Mouse (Mus musculus) MEL (cell line): ENCODE results near the gene St6galnac3. TPM values are rescaled to one million over a fixed set of nuclear protein-coding genes. Genes with fewer than 3 reads are reported as not detected.

Experiments
- DNase-seq: peaks from one replicate; pipeline ENCODE4 v3.0.0; 2011; ENCODE audit warnings: low read depth, low spot score
- H3K27ac ChIP-seq: 2 replicates; pipeline ENCODE4 v1.5.1; 2012; ENCODE audit warnings: low read depth, mild to moderate bottlenecking, control low read depth, low read length, moderate library complexity; ENCODE audit not compliant: control insufficient read depth
- H3K27me3 ChIP-seq, 2 experiments: fragments of 150-350 bp in 1 of 2; sonication (generic) in 1 of 2; 2 replicates each; pipeline ENCODE4 v1.6.1; 2012; ENCODE audit warnings: low read length in 2 of 2, mild to moderate bottlenecking in 2 of 2, improper control_type of control experiment in 1 of 2, moderate library complexity in 1 of 2; ENCODE audit not compliant: insufficient read depth in 2 of 2, control insufficient read depth in 1 of 2
- H3K36me3 ChIP-seq, 2 experiments: 2 replicates each; pipeline ENCODE4 v1.6.1; 2012 to 2014; ENCODE audit warnings: low read length in 2 of 2, improper control_type of control experiment in 1 of 2, inconsistent platforms in 1 of 2, mild to moderate bottlenecking in 1 of 2; ENCODE audit not compliant: insufficient read depth in 2 of 2, control insufficient read depth in 1 of 2
- H3K4me1 ChIP-seq, 2 experiments: fragments of 150-350 bp in 1 of 2; sonication (generic) in 1 of 2; 2 replicates each; pipeline ENCODE4 v1.6.1; 2012; ENCODE audit warnings: low read length in 2 of 2, improper control_type of control experiment in 1 of 2, mild to moderate bottlenecking in 1 of 2; ENCODE audit not compliant: insufficient read depth in 2 of 2, control insufficient read depth in 1 of 2
- H3K4me3 ChIP-seq, 2 experiments: fragments of 150-350 bp in 1 of 2; sonication (generic) in 1 of 2; 2 replicates each; pipeline ENCODE4 v1.5.1; 2012; ENCODE audit warnings: low read depth in 2 of 2, low read length in 2 of 2, mild to moderate bottlenecking in 2 of 2, moderate library complexity in 2 of 2, control low read depth in 1 of 2, improper control_type of control experiment in 1 of 2; ENCODE audit not compliant: control insufficient read depth in 1 of 2, insufficient read depth in 1 of 2
- H3K79me2 ChIP-seq: 2 replicates; pipeline ENCODE4 v1.6.1; 2012; ENCODE audit warnings: mild to moderate bottlenecking, low read length, moderate library complexity; ENCODE audit not compliant: control insufficient read depth, poor library complexity, insufficient read depth
- H3K9ac ChIP-seq: 2 replicates; pipeline ENCODE4 v1.6.1; 2012; ENCODE audit warnings: low read depth, mild to moderate bottlenecking, control low read depth, low read length, moderate library complexity; ENCODE audit not compliant: control insufficient read depth, poor library complexity, severe bottlenecking
- H3K9me3 ChIP-seq: fragments of 150-350 bp; sonication (generic); replicated peaks from 2 replicates; pipeline ENCODE4 v1.6.1; 2012; ENCODE audit warnings: mild to moderate bottlenecking, low read length, improper control_type of control experiment, moderate library complexity; ENCODE audit not compliant: insufficient read depth
- BHLHE40 ChIP-seq: IDR thresholded peaks from 2 replicates; pipeline ENCODE4 v1.6.1; 2012; ENCODE audit warnings: low read depth, mild to moderate bottlenecking, inconsistent platforms, low read length, improper control_type of control experiment, borderline replicate concordance
- CHD1 ChIP-seq: IDR thresholded peaks from 2 replicates; pipeline ENCODE4 v1.6.1; 2012; ENCODE audit warnings: low read depth, mild to moderate bottlenecking, inconsistent platforms, low read length, improper control_type of control experiment
- E2F4 ChIP-seq: IDR thresholded peaks from 2 replicates; pipeline ENCODE4 v1.6.1; 2011; ENCODE audit warnings: low read depth, low read length, improper control_type of control experiment, borderline replicate concordance
- EP300 ChIP-seq, 2 experiments: IDR thresholded peaks; 2 replicates each; pipeline ENCODE4 v1.6.1; 2011; ENCODE audit warnings: improper control_type of control experiment in 2 of 2, low read length in 2 of 2, low read depth in 1 of 2, mild to moderate bottlenecking in 1 of 2
- MAFK ChIP-seq: IDR thresholded peaks from 2 replicates; pipeline ENCODE4 v1.6.1; 2011; ENCODE audit warnings: low read depth, mild to moderate bottlenecking, low read length, improper control_type of control experiment, borderline replicate concordance
- MAX ChIP-seq: IDR thresholded peaks from 2 replicates; pipeline ENCODE4 v1.6.1; 2011; ENCODE audit warnings: low read length, improper control_type of control experiment
- MEF2A ChIP-seq: IDR thresholded peaks from 2 replicates; pipeline ENCODE4 v1.6.1; 2014; ENCODE audit warnings: low read depth, mild to moderate bottlenecking, inconsistent platforms, low read length, improper control_type of control experiment; ENCODE audit not compliant: poor library complexity, insufficient replicate concordance, severe bottlenecking; ENCODE audit errors: extremely low read depth
- MXI1 ChIP-seq: IDR thresholded peaks from 2 replicates; pipeline ENCODE4 v1.6.1; 2011; ENCODE audit warnings: mild to moderate bottlenecking, low read depth, low read length, improper control_type of control experiment
- MYB ChIP-seq: IDR thresholded peaks from 2 replicates; pipeline ENCODE4 v1.6.1; 2011; ENCODE audit warnings: mild to moderate bottlenecking, low read depth, low read length, improper control_type of control experiment
- MYC ChIP-seq: IDR thresholded peaks from 2 replicates; pipeline ENCODE4 v1.6.1; 2011; ENCODE audit warnings: low read depth, mild to moderate bottlenecking, low read length, improper control_type of control experiment, moderate library complexity
- POLR2A ChIP-seq, 2 experiments: IDR thresholded peaks; 2 replicates each; pipeline ENCODE4 v1.6.1; 2011 to 2012; ENCODE audit warnings: low read length in 2 of 2, mild to moderate bottlenecking in 2 of 2, control low read depth in 1 of 2, improper control_type of control experiment in 1 of 2, low read depth in 1 of 2, moderate library complexity in 1 of 2; ENCODE audit not compliant: control insufficient read depth in 1 of 2, insufficient read depth in 1 of 2, poor library complexity in 1 of 2
- POLR2AphosphoS2 ChIP-seq: IDR thresholded peaks from 2 replicates; pipeline ENCODE4 v1.6.1; 2011; ENCODE audit warnings: low read length, improper control_type of control experiment
- RCOR1 ChIP-seq: IDR thresholded peaks from 2 replicates; pipeline ENCODE4 v1.6.1; 2012; ENCODE audit warnings: low read depth, mild to moderate bottlenecking, inconsistent platforms, low read length, improper control_type of control experiment
- SMC3 ChIP-seq: IDR thresholded peaks from 2 replicates; pipeline ENCODE4 v1.6.1; 2011; ENCODE audit warnings: low read depth, low read length, improper control_type of control experiment
- TAL1 ChIP-seq: IDR thresholded peaks from 2 replicates; pipeline ENCODE4 v1.6.1; 2012; ENCODE audit warnings: mild to moderate bottlenecking, inconsistent platforms, low read length, moderate library complexity, mixed read lengths
- TBP ChIP-seq: IDR thresholded peaks from 2 replicates; pipeline ENCODE4 v1.8.0; 2011; ENCODE audit warnings: low read depth, low read length, improper control_type of control experiment
- TCF12 ChIP-seq: IDR thresholded peaks from 2 replicates; pipeline ENCODE4 v1.6.1; 2014; ENCODE audit warnings: low read depth, mild to moderate bottlenecking, inconsistent platforms, low read length, improper control_type of control experiment, moderate library complexity
- USF1 ChIP-seq: IDR thresholded peaks from 2 replicates; pipeline ENCODE4 v1.6.1; 2014; ENCODE audit warnings: low read depth, mild to moderate bottlenecking, inconsistent platforms, low read length, improper control_type of control experiment, moderate library complexity
- USF2 ChIP-seq, 2 experiments: IDR thresholded peaks; 2 replicates each; pipeline ENCODE4 v1.6.1; 2011 to 2012; ENCODE audit warnings: improper control_type of control experiment in 2 of 2, low read length in 2 of 2, borderline replicate concordance in 1 of 2, inconsistent platforms in 1 of 2, low read depth in 1 of 2, mild to moderate bottlenecking in 1 of 2; ENCODE audit not compliant: insufficient read depth in 1 of 2
- ZC3H11A ChIP-seq: IDR thresholded peaks from 2 replicates; pipeline ENCODE4 v1.6.1; 2012; ENCODE audit warnings: low read depth, mild to moderate bottlenecking, inconsistent platforms, low read length, improper control_type of control experiment
- ZKSCAN1 ChIP-seq: IDR thresholded peaks from 2 replicates; pipeline ENCODE4 v1.6.1; 2012; ENCODE audit warnings: low read depth, mild to moderate bottlenecking, inconsistent platforms, low read length, improper control_type of control experiment, moderate library complexity
- ZMIZ1 ChIP-seq: IDR thresholded peaks from 2 replicates; pipeline ENCODE4 v1.6.1; 2012; ENCODE audit warnings: low read depth, mild to moderate bottlenecking, inconsistent platforms, low read length, improper control_type of control experiment, moderate library complexity
- ZNF384 ChIP-seq: IDR thresholded peaks from 2 replicates; pipeline ENCODE4 v1.6.1; 2012; ENCODE audit warnings: low read depth, mild to moderate bottlenecking, inconsistent platforms, low read length, improper control_type of control experiment
- polyA plus RNA-seq, 2 experiments: library from polyadenylated mRNA; stranded (reverse) in 1 of 2; unstranded in 1 of 2; fragments of >175 nt in 1 of 2; fragments of >200 nt in 1 of 2; gene quantifications; 2 replicates each; pipeline versions ENCODE4 v1.2.1 to v1.2.4; 2012; ENCODE audit warnings: low replicate concordance in 2 of 2, low read depth in 1 of 2; ENCODE audit not compliant: insufficient read length in 2 of 2, insufficient read depth in 1 of 2, missing spikeins in 1 of 2
- total RNA-seq: library from RNA; depleted of rRNA; stranded (reverse); fragments of 300-350 nt; gene quantifications from 2 replicates; pipeline ENCODE4 v1.2.3, GENCODE M21; 2012

The St6galnac3 gene
- total and polyA plus RNA-seq, 3 experiments = 7.8 to 11.4 TPM; not detected in 1

DNA sequence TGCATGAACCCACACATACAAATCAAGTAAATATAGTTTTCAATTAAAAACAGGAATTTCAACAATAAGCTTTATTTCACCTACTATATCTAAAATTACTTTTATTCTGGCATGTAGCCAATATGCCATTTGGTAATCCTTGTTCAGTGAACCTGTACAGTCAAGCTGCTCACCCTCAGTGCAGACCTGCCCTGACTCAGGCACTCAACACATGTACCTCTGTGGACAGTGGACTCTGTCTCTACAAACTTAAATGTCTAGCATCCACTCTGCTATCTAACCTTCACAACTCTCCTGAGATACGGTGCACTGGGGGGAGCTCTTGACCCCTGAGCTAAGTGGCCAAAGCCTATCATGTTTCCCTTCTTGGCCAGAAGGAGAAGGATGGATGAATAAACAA lies 137.4 kb downstream of the St6galnac3 start:
- no peak for TF ChIP-seq E2F4
- no peak for TF ChIP-seq ZMIZ1
- TF ChIP-seq MXI1 = no peak
- TF ChIP-seq MYC = no peak
- no peak for TF ChIP-seq POLR2AphosphoS2
- TF ChIP-seq MEF2A = no peak
- TF ChIP-seq POLR2A (IDR thresholded peaks at IDR 0.05; ENCODE audit: control insufficient read depth in 1 of 2, insufficient read depth in 1 of 2, low read depth in 1 of 2, low read length in 2 of 2, poor library complexity in 1 of 2) = no peak
- no peak for TF ChIP-seq TAL1
- TF ChIP-seq ZNF384 = no peak
- no peak for TF ChIP-seq MAFK
- TF ChIP-seq EP300 (IDR thresholded peaks at IDR 0.05; ENCODE audit: low read depth in 1 of 2, low read length in 2 of 2) = no peak
- no peak for TF ChIP-seq USF2 (IDR thresholded peaks at IDR 0.05; ENCODE audit: borderline replicate concordance in 1 of 2, insufficient read depth in 1 of 2, low read depth in 1 of 2, low read length in 2 of 2)
- no peak for TF ChIP-seq TBP
- no peak for TF ChIP-seq TCF12
- TF ChIP-seq MYB = no peak
- no peak for TF ChIP-seq ZKSCAN1
- no peak for TF ChIP-seq CHD1
- TF ChIP-seq SMC3 = no peak
- Histone ChIP-seq H3K4me3 (no peak overlapping the region), H3K27me3 (no peaks in the 10 kb centered on the region), H3K4me1 (no peaks in the 10 kb centered on the region), H3K9ac (no peak overlapping the region), H3K27ac (no peak overlapping the region), H3K9me3 (no peaks in the 10 kb centered on the region), H3K36me3 (no peaks in the 10 kb centered on the region), H3K79me2 (no peaks in the 10 kb centered on the region)
- no peak for DNase-seq

DNA sequence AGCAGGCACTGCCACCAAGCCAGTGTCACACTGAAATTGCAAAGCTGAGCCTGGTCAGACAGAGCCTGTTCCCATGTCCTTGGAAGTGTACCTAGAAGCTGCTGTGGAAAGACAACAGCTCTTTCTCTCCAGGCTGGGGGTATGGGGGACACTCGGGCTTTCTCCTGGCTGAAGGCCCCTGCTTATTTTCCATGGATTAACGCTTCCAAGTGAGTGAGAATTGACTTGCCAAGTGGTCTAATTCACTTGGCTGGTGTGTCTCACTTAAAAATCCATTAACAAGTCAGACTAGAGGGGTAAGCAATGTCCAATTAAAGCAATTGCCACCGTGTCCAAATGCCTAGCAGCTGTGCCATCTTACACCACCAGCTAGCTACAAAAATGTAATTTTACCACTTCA lies 140.1 kb downstream of the St6galnac3 start:
- no peak overlapping the region for H3K27ac ChIP-seq
- H3K9me3 ChIP-seq = no peaks in the 10 kb centered on the region
- H3K4me1 ChIP-seq = no peaks in the 10 kb centered on the region
- TF ChIP-seq ZC3H11A (no peak), USF1 (no peak), BHLHE40 (no peak), MAX (no peak), TAL1 (no peak), CHD1 (no peak), RCOR1 (no peak)
- H3K27me3 ChIP-seq = no peaks in the 10 kb centered on the region
- no peaks in the 10 kb centered on the region for H3K79me2 ChIP-seq
- H3K36me3 ChIP-seq = no peaks in the 10 kb centered on the region
- H3K4me3 ChIP-seq = no peak overlapping the region
- no peak for DNase-seq
- H3K9ac ChIP-seq = no peak overlapping the region
